Mouse (Mus musculus): ENCODE results near the gene Chst5.

GRCm38 (mm10) chr8:111887479-111887878, 22.8 kb downstream of the Chst5 start:
- TF ChIP-seq CTCF (IDR thresholded peaks at IDR 0.05; ENCODE audit: control insufficient read depth, insufficient read depth, low read length) (no peak), POLR2A (IDR thresholded peaks at IDR 0.05; ENCODE audit: borderline replicate concordance, control insufficient read depth, low read depth, low read length) (no peak)
